Mouse (Mus musculus) hindbrain, embryonic 15.5 days (tissue): ENCODE results near the gene Sytl3. TPM values are rescaled to one million over a fixed set of nuclear protein-coding genes. Genes with fewer than 3 reads are reported as not detected.
"Not testable (repeated sequence)": the region's sequence is repeated elsewhere in the genome, so short reads cannot be mapped to it uniquely, and the experiment has no call there.

Source experiments
- ATAC-seq: fragments of 200-750 bp; cut with Nextera tagmentation; 2 replicates; pipeline ENCODE4 v1.8.0; 2017; ENCODE audit warnings: low read depth, moderate number of reproducible peaks, moderate TSS enrichment; ENCODE audit not compliant: low FRiP score
- H3K27ac ChIP-seq: fragments of 300-500 bp; sonication (generic); replicated peaks from 2 replicates; pipeline ENCODE4 v1.5.1; 2015; ENCODE audit warnings: mild to moderate bottlenecking, inconsistent platforms
- H3K27me3 ChIP-seq: fragments of 300-500 bp; sonication (generic); 2 replicates; pipeline ENCODE4 v1.6.1; 2015; ENCODE audit warnings: control low read depth, inconsistent platforms
- H3K36me3 ChIP-seq: fragments of 300-500 bp; sonication (generic); 2 replicates; pipeline ENCODE4 v1.6.1; 2015; ENCODE audit warnings: control low read depth, inconsistent platforms
- H3K4me1 ChIP-seq: fragments of 300-500 bp; sonication (generic); replicated peaks from 2 replicates; pipeline ENCODE4 v1.6.1; 2015; ENCODE audit warnings: control low read depth, inconsistent platforms
- H3K4me2 ChIP-seq: fragments of 300-500 bp; sonication (generic); 2 replicates; pipeline ENCODE4 v1.6.1; 2015; ENCODE audit warnings: moderate library complexity, mild to moderate bottlenecking, inconsistent platforms
- H3K4me3 ChIP-seq: fragments of 300-500 bp; sonication (generic); 2 replicates; pipeline ENCODE4 v1.5.1; 2015; ENCODE audit warnings: mild to moderate bottlenecking, inconsistent platforms
- H3K9ac ChIP-seq: fragments of 300-500 bp; sonication (generic); 2 replicates; pipeline ENCODE4 v1.6.1; 2015; ENCODE audit warnings: inconsistent platforms
- H3K9me3 ChIP-seq: fragments of 300-500 bp; sonication (generic); 2 replicates; pipeline ENCODE4 v1.6.1; 2016; ENCODE audit warnings: control low read depth, inconsistent platforms
- WGBS: fragments of 180-500 bp; shearing (Covaris S2); methylation state at CpG from one replicate; pipeline ENCODE4 v1.1.7; 2015; 5-methylcytosine and 5-hydroxymethylcytosine counted together
- polyA plus RNA-seq: library from polyadenylated mRNA; unstranded; fragments of >200 nt; fragmentation: Nextera tagmentation; extraction: Ambion mirVana; gene quantifications from 2 replicates; pipeline ENCODE4 v1.2.1, GENCODE M21; 2015

Sytl3 gene
- polyA plus RNA-seq, 1 experiment from 2014 or later = 1.2 TPM

GRCm38 (mm10) chr17:6635781-6636180 is 23.1 kb upstream of the Sytl3 start:
- WGBS = 100% methylated on average over 1 of the region's 4 CpGs
- ATAC-seq, H3K27me3 ChIP-seq: not testable (repeated sequence)

GRCm38 (mm10) chr17:6636861-6637260 is 22.0 kb upstream of the Sytl3 start:
- ATAC-seq = no peak
- Histone ChIP-seq H3K4me3 (no peak overlapping the region), H3K27ac (no peak overlapping the region), H3K27me3 (no peaks in the 10 kb centered on the region), H3K36me3 (no peaks in the 10 kb centered on the region), H3K9me3 (no peaks in the 10 kb centered on the region), H3K4me2 (no peak overlapping the region), H3K4me1 (no peaks in the 10 kb centered on the region), H3K9ac (no peak overlapping the region)
- WGBS = 87% methylated on average over 5 of the region's 5 CpGs

More at GRCm38 (mm10) chr17:6635781-6636180, 23.1 kb upstream of the Sytl3 start:
- H3K4me2 ChIP-seq, H3K4me1 ChIP-seq, H3K4me3 ChIP-seq, H3K27ac ChIP-seq, H3K9ac ChIP-seq, H3K36me3 ChIP-seq, H3K9me3 ChIP-seq: not testable (repeated sequence)

- not testable (repeated sequence) for ATAC-seq, H3K27me3 ChIP-seq, H3K36me3 ChIP-seq, H3K4me1 ChIP-seq, H3K27ac ChIP-seq, H3K4me2 ChIP-seq, H3K9me3 ChIP-seq, H3K4me3 ChIP-seq, H3K9ac ChIP-seq
- WGBS = 92% methylated on average over 4 of the region's 4 CpGs
Observed at GRCm38 (mm10) chr17:6637434-6637833, 21.5 kb upstream of the Sytl3 start.

GRCm38 (mm10) chr17:6638444-6638843 is 20.4 kb upstream of the Sytl3 start:
- not testable (repeated sequence) for H3K4me2 ChIP-seq, H3K36me3 ChIP-seq, ATAC-seq, H3K9me3 ChIP-seq, H3K27ac ChIP-seq, H3K4me1 ChIP-seq, H3K4me3 ChIP-seq, H3K27me3 ChIP-seq, H3K9ac ChIP-seq
- WGBS = 84% methylated on average over 8 of the region's 8 CpGs

- WGBS = 94% methylated on average over 16 of the region's 21 CpGs
Observed at GRCm38 (mm10) chr17:6639486-6639885, 19.4 kb upstream of the Sytl3 start.

GRCm38 (mm10) chr17:6640044-6640637 is 18.8 kb upstream of the Sytl3 start:
- H3K9ac ChIP-seq, H3K36me3 ChIP-seq, H3K27ac ChIP-seq, H3K27me3 ChIP-seq, H3K4me2 ChIP-seq, H3K4me3 ChIP-seq, ATAC-seq, H3K9me3 ChIP-seq, H3K4me1 ChIP-seq: not testable (repeated sequence)
- WGBS = 94% methylated on average over 10 of the region's 10 CpGs

More at GRCm38 (mm10) chr17:6639486-6639885, 19.4 kb upstream of the Sytl3 start:
- not testable (repeated sequence) for H3K4me1 ChIP-seq, H3K4me3 ChIP-seq, H3K36me3 ChIP-seq, H3K4me2 ChIP-seq, H3K27me3 ChIP-seq, H3K27ac ChIP-seq, H3K9ac ChIP-seq, H3K9me3 ChIP-seq, ATAC-seq

- not testable (repeated sequence) for ATAC-seq, H3K4me1 ChIP-seq, H3K27me3 ChIP-seq, H3K9me3 ChIP-seq, H3K4me3 ChIP-seq, H3K9ac ChIP-seq, H3K27ac ChIP-seq, H3K4me2 ChIP-seq, H3K36me3 ChIP-seq
- 91% methylated on average over 14 of the region's 14 CpGs for WGBS
Observed at GRCm38 (mm10) chr17:6640771-6641429, 18.0 kb upstream of the Sytl3 start.

GRCm38 (mm10) chr17:6644210-6644609 is 14.7 kb upstream of the Sytl3 start:
- H3K36me3 ChIP-seq, ATAC-seq: not testable (repeated sequence)
- WGBS = 91% methylated on average over 8 of the region's 9 CpGs

GRCm38 (mm10) chr17:6644673-6645072 is 14.2 kb upstream of the Sytl3 start:
- not testable (repeated sequence) for H3K9me3 ChIP-seq, ATAC-seq
- WGBS = 90% methylated on average over 4 of the region's 4 CpGs

More at GRCm38 (mm10) chr17:6644210-6644609, 14.7 kb upstream of the Sytl3 start:
- H3K4me1 ChIP-seq, H3K9me3 ChIP-seq, H3K4me2 ChIP-seq, H3K9ac ChIP-seq, H3K4me3 ChIP-seq, H3K27ac ChIP-seq, H3K27me3 ChIP-seq: not testable (repeated sequence)

GRCm38 (mm10) chr17:6645668-6646067 is 13.2 kb upstream of the Sytl3 start:
- not testable (repeated sequence) for H3K9ac ChIP-seq, H3K27me3 ChIP-seq, H3K4me2 ChIP-seq, H3K36me3 ChIP-seq, ATAC-seq, H3K9me3 ChIP-seq, H3K4me1 ChIP-seq, H3K4me3 ChIP-seq, H3K27ac ChIP-seq
- WGBS = 85% methylated on average over 4 of the region's 4 CpGs

More at GRCm38 (mm10) chr17:6644673-6645072, 14.2 kb upstream of the Sytl3 start:
- H3K4me2 ChIP-seq, H3K36me3 ChIP-seq, H3K4me3 ChIP-seq, H3K4me1 ChIP-seq, H3K27ac ChIP-seq, H3K27me3 ChIP-seq, H3K9ac ChIP-seq: not testable (repeated sequence)

GRCm38 (mm10) chr17:6646841-6647240 is 12.1 kb upstream of the Sytl3 start:
- H3K27ac ChIP-seq, H3K4me2 ChIP-seq, H3K4me1 ChIP-seq, H3K36me3 ChIP-seq, ATAC-seq, H3K27me3 ChIP-seq, H3K4me3 ChIP-seq, H3K9ac ChIP-seq, H3K9me3 ChIP-seq: not testable (repeated sequence)
- 99% methylated on average over 8 of the region's 8 CpGs for WGBS

GRCm38 (mm10) chr17:6647452-6647851 is 11.4 kb upstream of the Sytl3 start:
- not testable (repeated sequence) for H3K36me3 ChIP-seq, H3K4me1 ChIP-seq, ATAC-seq, H3K27me3 ChIP-seq, H3K4me2 ChIP-seq, H3K27ac ChIP-seq, H3K9me3 ChIP-seq, H3K9ac ChIP-seq, H3K4me3 ChIP-seq
- 93% methylated on average over 3 of the region's 3 CpGs for WGBS
